Mouse (Mus musculus) midbrain, embryonic 13.5 days (tissue): ENCODE measurements at regions not wholly inside any gene's neighbourhood (a gene's known extent, or its start where the extent isn't known, plus 50 kb on each side); places are given as distances from the start of the nearest gene placed in this dataset.

Source experiments
- ATAC-seq: fragments of 200-750 bp; cut with Nextera tagmentation; 2 replicates; pipeline ENCODE4 v1.8.0; 2017; ENCODE audit warnings: mild to moderate bottlenecking, moderate TSS enrichment, moderate library complexity
- H3K27ac ChIP-seq: fragments of 300-500 bp; sonication (generic); 2 replicates; pipeline ENCODE4 v1.5.1; 2015; ENCODE audit warnings: inconsistent platforms, mild to moderate bottlenecking, moderate library complexity
- H3K27me3 ChIP-seq: fragments of 300-500 bp; sonication (generic); 2 replicates; pipeline ENCODE4 v1.6.1; 2015; ENCODE audit warnings: mild to moderate bottlenecking, inconsistent platforms
- H3K36me3 ChIP-seq: fragments of 300-500 bp; sonication (generic); 2 replicates; pipeline ENCODE4 v1.6.1; 2015; ENCODE audit warnings: mild to moderate bottlenecking, inconsistent platforms
- H3K4me1 ChIP-seq: fragments of 300-500 bp; sonication (generic); replicated peaks from 2 replicates; pipeline ENCODE4 v1.6.1; 2015; ENCODE audit warnings: inconsistent platforms
- H3K4me2 ChIP-seq: fragments of 300-500 bp; sonication (generic); replicated peaks from 2 replicates; pipeline ENCODE4 v1.6.1; 2015; ENCODE audit warnings: moderate library complexity, mild to moderate bottlenecking, inconsistent platforms
- H3K4me3 ChIP-seq: fragments of 300-500 bp; sonication (generic); replicated peaks from 2 replicates; pipeline ENCODE4 v1.5.1; 2015; ENCODE audit warnings: mild to moderate bottlenecking, inconsistent platforms
- H3K9ac ChIP-seq: fragments of 300-500 bp; sonication (generic); replicated peaks from 2 replicates; pipeline ENCODE4 v1.6.1; 2015; ENCODE audit warnings: mild to moderate bottlenecking, inconsistent platforms
- H3K9me3 ChIP-seq: fragments of 300-500 bp; sonication (generic); 2 replicates; pipeline ENCODE4 v1.6.1; 2016; ENCODE audit warnings: mild to moderate bottlenecking, inconsistent platforms
- WGBS: fragments of 180-500 bp; shearing (Covaris S2); methylation state at CpG from one replicate; pipeline ENCODE4 v1.1.7; 2015; 5-methylcytosine and 5-hydroxymethylcytosine counted together

GRCm38 (mm10) chr8:26465346-26465745, 346.0 kb downstream of the Gm45692 start:
- Histone ChIP-seq H3K4me1 (peaks cover 13% of the 10 kb centered on the region), H3K9ac (no peak overlapping the region), H3K27me3 (no peaks in the 10 kb centered on the region), H3K27ac (no peak overlapping the region), H3K4me3 (no peak overlapping the region), H3K9me3 (no peaks in the 10 kb centered on the region), H3K4me2 (no peak overlapping the region), H3K36me3 (no peaks in the 10 kb centered on the region)
- ATAC-seq = no peak
- 77% methylated on average over 2 of the region's 2 CpGs for WGBS

DNA sequence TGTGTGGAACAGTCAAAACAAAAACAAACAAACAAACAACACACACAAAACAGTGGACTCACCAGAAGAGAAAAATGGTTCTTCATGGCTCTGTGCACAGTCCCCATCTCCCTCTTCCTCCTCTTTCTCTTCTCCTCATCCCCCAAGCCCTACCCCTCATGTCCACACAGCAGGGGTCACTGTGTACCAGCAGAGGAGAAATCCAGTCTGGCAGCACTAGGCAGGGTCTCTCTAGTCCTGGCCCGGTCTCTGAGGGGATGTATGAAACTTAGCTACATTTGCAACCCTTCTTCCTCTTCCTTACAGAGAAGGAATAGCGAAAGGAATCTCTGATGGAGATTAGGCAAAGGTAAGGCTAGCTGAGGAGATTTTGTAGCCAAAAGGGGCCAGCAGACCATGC, 349.1 kb downstream of the Gm45692 start:
- Histone ChIP-seq H3K4me3 (no peak overlapping the region), H3K27ac (no peak overlapping the region), H3K27me3 (no peaks in the 10 kb centered on the region), H3K4me2 (no peak overlapping the region), H3K9me3 (no peaks in the 10 kb centered on the region), H3K9ac (no peak overlapping the region), H3K4me1 (peaks cover 34% of the 10 kb centered on the region), H3K36me3 (no peaks in the 10 kb centered on the region)
- ATAC-seq = no peak
- WGBS = 73% methylated on average over 2 of the region's 2 CpGs

GRCm38 (mm10) chr8:26469705-26470104, 350.4 kb downstream of the Gm45692 start:
- Histone ChIP-seq H3K4me3 (no peak overlapping the region), H3K4me1 (peaks cover 34% of the 10 kb centered on the region), H3K27ac (no peak overlapping the region), H3K36me3 (no peaks in the 10 kb centered on the region), H3K9me3 (no peaks in the 10 kb centered on the region), H3K27me3 (no peaks in the 10 kb centered on the region), H3K4me2 (no peak overlapping the region), H3K9ac (no peak overlapping the region)
- 38% methylated on average over 6 of the region's 6 CpGs for WGBS
- ATAC-seq = peak; percentile 58

GRCm38 (mm10) chr8:26471811-26472550, 352.6 kb downstream of the Gm45692 start:
- H3K4me2 ChIP-seq = no peak overlapping the region
- no peaks in the 10 kb centered on the region for H3K9me3 ChIP-seq
- 13% methylated on average over 12 of the region's 12 CpGs for WGBS
- H3K9ac ChIP-seq = 0 out of 2 replicates have a peak overlapping the region, but pooled peaks have one; percentile 28
- H3K4me1 ChIP-seq = peaks cover 34% of the 10 kb centered on the region
- H3K27ac ChIP-seq = peak overlapping the region; percentile 69; the same call in 1 of the 2 replicates
- H3K4me3 ChIP-seq = no peak overlapping the region
- no peaks in the 10 kb centered on the region for H3K36me3 ChIP-seq
- H3K27me3 ChIP-seq = no peaks in the 10 kb centered on the region
- ATAC-seq = peak; percentile 83

DNA sequence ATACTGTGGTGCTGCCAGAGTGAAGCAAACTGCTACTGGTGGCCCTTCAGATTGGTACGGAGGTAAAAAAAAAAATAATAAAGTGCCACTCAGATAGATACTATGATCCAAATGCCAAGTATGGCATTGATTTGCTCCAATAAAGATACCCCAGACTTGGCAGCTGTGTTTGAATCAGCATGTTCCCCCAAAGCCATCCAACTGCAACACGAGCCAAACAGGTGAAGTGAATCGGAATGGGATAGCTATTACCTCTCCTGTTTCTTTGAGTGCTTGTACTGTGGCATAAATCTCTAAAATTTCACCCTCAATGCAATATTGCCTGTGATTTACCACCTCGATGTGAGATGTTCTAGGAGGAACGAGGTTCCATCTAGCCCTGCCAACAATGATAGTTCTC, 365.4 kb downstream of the Gm45692 start:
- ATAC-seq = no peak
- Histone ChIP-seq H3K36me3 (no peaks in the 10 kb centered on the region), H3K27me3 (0 out of 2 replicates have a peak, but pooled peaks cover 3% of the 10 kb centered on the region), H3K4me1 (0 out of 2 replicates have a peak, but pooled peaks cover 5% of the 10 kb centered on the region), H3K9me3 (no peaks in the 10 kb centered on the region), H3K4me3 (no peak overlapping the region), H3K27ac (no peak overlapping the region), H3K9ac (no peak overlapping the region), H3K4me2 (no peak overlapping the region)
- WGBS = 93% methylated on average over 5 of the region's 5 CpGs

DNA sequence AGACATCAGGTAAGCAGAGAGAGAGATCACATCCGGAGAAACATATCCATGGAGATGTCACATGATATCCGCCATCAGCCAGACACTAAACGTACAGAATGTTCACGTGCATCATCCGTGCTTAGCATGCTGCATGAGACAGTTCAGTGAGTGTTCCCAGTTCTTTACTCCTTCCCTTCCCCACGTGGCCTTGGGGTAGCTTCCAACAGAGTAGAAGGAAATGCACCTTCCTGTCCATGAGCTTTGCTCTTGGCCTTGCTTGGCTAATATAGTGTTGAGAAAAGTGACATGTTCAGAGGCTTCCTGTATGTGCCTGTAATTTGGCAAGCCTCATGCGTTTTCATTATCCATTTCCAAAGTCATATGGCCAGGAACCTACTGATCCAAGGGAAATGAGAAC, 368.5 kb downstream of the Gm45692 start:
- 0 out of 2 replicates have a peak, but pooled peaks cover 3% of the 10 kb centered on the region for H3K27me3 ChIP-seq
- 90% methylated on average over 7 of the region's 7 CpGs for WGBS
- H3K4me1 ChIP-seq = 0 out of 2 replicates have a peak, but pooled peaks cover 5% of the 10 kb centered on the region
- H3K36me3 ChIP-seq = no peaks in the 10 kb centered on the region
- H3K9ac ChIP-seq = no peak overlapping the region
- no peak overlapping the region for H3K4me3 ChIP-seq
- ATAC-seq = no peak
- H3K4me2 ChIP-seq = no peak overlapping the region
- no peaks in the 10 kb centered on the region for H3K9me3 ChIP-seq
- no peak overlapping the region for H3K27ac ChIP-seq

DNA sequence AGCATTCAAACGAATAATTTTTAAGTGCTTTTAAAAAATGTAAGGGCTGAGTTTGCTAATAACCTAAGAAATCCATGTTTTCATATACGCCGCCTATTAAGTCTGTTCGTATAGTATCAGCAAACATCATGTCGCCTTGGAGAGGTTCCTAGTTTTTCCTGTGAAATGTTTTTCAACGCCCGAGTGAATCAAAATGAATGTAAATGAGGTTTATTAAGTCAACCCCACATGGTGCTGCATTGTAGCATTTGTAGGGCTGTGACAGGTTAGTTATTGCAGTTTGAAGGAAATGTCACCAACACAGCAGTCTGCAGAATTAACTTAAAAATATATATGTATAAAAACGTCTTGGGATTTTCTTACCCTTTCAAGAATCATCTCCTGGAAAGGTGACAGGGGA, 369.3 kb downstream of the Gm45692 start:
- no peak for ATAC-seq
- 0 out of 2 replicates have a peak, but pooled peaks cover 5% of the 10 kb centered on the region for H3K4me1 ChIP-seq
- H3K36me3 ChIP-seq = no peaks in the 10 kb centered on the region
- H3K4me3 ChIP-seq = no peak overlapping the region
- H3K9me3 ChIP-seq = no peaks in the 10 kb centered on the region
- H3K27me3 ChIP-seq = 0 out of 2 replicates have a peak, but pooled peaks cover 3% of the 10 kb centered on the region
- WGBS = 51% methylated on average over 8 of the region's 8 CpGs
- no peak overlapping the region for H3K27ac ChIP-seq
- no peak overlapping the region for H3K4me2 ChIP-seq
- no peak overlapping the region for H3K9ac ChIP-seq

- H3K4me2 ChIP-seq = no peak overlapping the region
- H3K27me3 ChIP-seq = no peaks in the 10 kb centered on the region
- no peak for ATAC-seq
- no peaks in the 10 kb centered on the region for H3K36me3 ChIP-seq
- no peak overlapping the region for H3K27ac ChIP-seq
- no peaks in the 10 kb centered on the region for H3K9me3 ChIP-seq
- H3K4me3 ChIP-seq = no peak overlapping the region
- 90% methylated on average over 9 of the region's 9 CpGs for WGBS
- H3K4me1 ChIP-seq = 0 out of 2 replicates have a peak, but pooled peaks cover 2% of the 10 kb centered on the region
- H3K9ac ChIP-seq = no peak overlapping the region
Measured at GRCm38 (mm10) chr8:26501196-26501813, 382.0 kb downstream of the Gm45692 start.

DNA sequence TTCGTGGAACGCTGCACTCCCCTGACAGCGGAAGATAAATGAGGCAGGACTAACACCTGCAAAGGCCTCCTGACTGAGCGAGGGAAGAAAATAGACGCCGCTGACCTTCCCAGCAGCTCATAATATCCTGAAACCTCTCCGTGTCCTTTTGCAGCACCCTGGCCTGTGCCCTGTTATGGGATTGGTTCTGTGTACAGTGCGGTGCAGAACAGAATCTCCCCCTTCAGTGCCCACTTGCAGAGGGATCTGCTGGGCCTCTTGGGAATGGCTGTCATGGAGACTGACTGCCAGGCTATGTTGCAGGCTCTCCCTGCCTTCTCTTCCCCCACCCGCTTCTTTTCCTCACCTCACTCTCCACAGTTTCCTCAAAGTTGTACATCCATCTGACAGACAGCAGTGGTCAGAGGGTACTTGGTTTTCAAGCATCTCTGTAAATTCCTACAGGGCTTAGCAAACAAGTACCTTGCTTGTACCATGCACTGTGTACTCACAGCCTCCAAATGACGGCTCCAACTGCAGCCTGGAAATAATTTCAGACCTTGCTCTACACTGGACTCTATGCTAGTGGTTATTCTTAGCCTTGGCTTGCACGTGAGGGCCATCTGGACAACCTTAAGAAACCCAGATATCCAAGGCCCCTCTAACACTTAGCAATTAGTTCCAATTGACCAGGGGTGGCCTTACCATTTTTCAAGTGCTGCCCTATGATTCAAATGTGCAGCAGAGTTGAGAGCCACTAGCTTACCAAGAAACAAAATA, 382.7 kb downstream of the Gm45692 start:
- Histone ChIP-seq H3K9me3 (no peaks in the 10 kb centered on the region), H3K4me1 (0 out of 2 replicates have a peak, but pooled peaks cover 2% of the 10 kb centered on the region), H3K9ac (no peak overlapping the region), H3K4me2 (no peak overlapping the region), H3K4me3 (no peak overlapping the region), H3K27me3 (no peaks in the 10 kb centered on the region), H3K27ac (no peak overlapping the region), H3K36me3 (no peaks in the 10 kb centered on the region)
- no peak for ATAC-seq
- WGBS = 82% methylated on average over 11 of the region's 11 CpGs

GRCm38 (mm10) chr8:26502772-26503171, 383.4 kb downstream of the Gm45692 start:
- Histone ChIP-seq H3K27ac (no peak overlapping the region), H3K4me2 (no peak overlapping the region), H3K9me3 (no peaks in the 10 kb centered on the region), H3K4me3 (no peak overlapping the region), H3K36me3 (no peaks in the 10 kb centered on the region), H3K4me1 (peaks cover 7% of the 10 kb centered on the region; the same call in 1 of the 2 replicates), H3K9ac (no peak overlapping the region), H3K27me3 (no peaks in the 10 kb centered on the region)
- no peak for ATAC-seq
- 69% methylated on average over 4 of the region's 4 CpGs for WGBS

DNA sequence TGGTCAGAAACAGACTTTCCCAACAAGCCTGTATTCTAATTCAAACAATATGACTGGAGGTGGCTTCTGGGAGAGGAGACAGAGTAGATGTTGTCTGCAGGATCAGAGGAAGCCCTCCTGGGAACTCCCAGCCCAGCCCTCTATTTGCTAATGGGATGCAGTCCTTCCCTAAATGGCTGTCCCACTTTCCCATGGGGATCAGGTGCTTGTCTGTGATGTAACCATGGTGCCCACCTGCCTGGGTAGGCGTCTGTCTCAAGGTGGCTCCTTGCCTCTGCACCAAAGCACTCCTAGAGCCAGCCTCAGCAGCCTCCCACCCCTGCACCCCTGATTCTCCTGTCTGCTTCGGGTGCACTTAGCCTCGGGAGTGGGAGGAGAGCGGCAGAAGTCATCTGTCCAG, 384.6 kb downstream of the Gm45692 start:
- Histone ChIP-seq H3K4me1 (peaks cover 12% of the 10 kb centered on the region; the same call in 1 of the 2 replicates), H3K4me3 (no peak overlapping the region), H3K4me2 (no peak overlapping the region), H3K9me3 (no peaks in the 10 kb centered on the region), H3K27me3 (no peaks in the 10 kb centered on the region), H3K27ac (no peak overlapping the region), H3K9ac (no peak overlapping the region), H3K36me3 (no peaks in the 10 kb centered on the region)
- 68% methylated on average over 4 of the region's 4 CpGs for whole genome bisulfite sequencing
- no peak for ATAC-seq
